Mouse (Mus musculus): Measurements from ENCODE around the gene Hacd3. TPM values are rescaled to one million over a fixed set of nuclear protein-coding genes. Genes with fewer than 3 reads are reported as not detected.
A peak's percentile ranks its signal among the peaks of the same experiment; 100 is the strongest.
"Not testable (repeated sequence)": the region's sequence is repeated elsewhere in the genome, so short reads cannot be mapped to it uniquely, and the experiment has no call there.

Gene Hacd3
- total RNA-seq, 4 experiments from 2014 or later = 14.6 to 19.0 (median 17.0) TPM

GRCm38 (mm10) chr9:65016978-65017827 lies 4.3 kb downstream of the Hacd3 start:
- DNase-seq (ENCODE audit: low spot score) = no peak

GRCm38 (mm10) chr9:65016241-65016977 lies 5.1 kb downstream of the Hacd3 start:
- no peak for DNase-seq (ENCODE audit: low spot score)

GRCm38 (mm10) chr9:65015461-65016222 lies 5.9 kb downstream of the Hacd3 start:
- no peak for DNase-seq (ENCODE audit: low spot score)

GRCm38 (mm10) chr9:65011304-65011703 lies 10.2 kb downstream of the Hacd3 start:
- DNase-seq (ENCODE audit: low spot score) = no peak

GRCm38 (mm10) chr9:65010632-65011031 lies 10.9 kb downstream of the Hacd3 start:
- no peak for DNase-seq (ENCODE audit: low spot score)

GRCm38 (mm10) chr9:65005737-65006136 lies 15.8 kb downstream of the Hacd3 start:
- no peak for DNase-seq (ENCODE audit: low spot score)

- no peak for DNase-seq (ENCODE audit: low spot score)
Observed at GRCm38 (mm10) chr9:65001481-65001880, 20.0 kb downstream of the Hacd3 start.

- DNase-seq (ENCODE audit: low spot score) = not testable (repeated sequence)
Observed at GRCm38 (mm10) chr9:64995464-64995863, 26.0 kb downstream of the Hacd3 start.

GRCm38 (mm10) chr9:64990291-64990690 lies 31.2 kb downstream of the Hacd3 start:
- no peak for DNase-seq (ENCODE audit: low spot score)

- DNase-seq (ENCODE audit: low spot score) = no peak
Observed at GRCm38 (mm10) chr9:64988443-64988842, 33.0 kb downstream of the Hacd3 start.

- DNase-seq (ENCODE audit: low spot score) = no peak
Observed at GRCm38 (mm10) chr9:64987651-64988050, 33.8 kb downstream of the Hacd3 start.

- no peak for DNase-seq (ENCODE audit: low spot score)
Observed at GRCm38 (mm10) chr9:64985807-64986206, 35.7 kb downstream of the Hacd3 start.

GRCm38 (mm10) chr9:64985037-64985794 lies 36.3 kb downstream of the Hacd3 start:
- DNase-seq (ENCODE audit: low spot score) = no peak

GRCm38 (mm10) chr9:64981904-64982303 lies 39.6 kb downstream of the Hacd3 start:
- DNase-seq (ENCODE audit: low spot score) = no peak

- DNase-seq (ENCODE audit: low spot score) = no peak
Observed at GRCm38 (mm10) chr9:64980548-64980947, 40.9 kb downstream of the Hacd3 start.

- DNase-seq (ENCODE audit: low spot score) = no peak
Observed at GRCm38 (mm10) chr9:64960978-64961320, 60.5 kb downstream of the Hacd3 start.

- DNase-seq (ENCODE audit: low spot score) = peak; percentile 97
Observed at GRCm38 (mm10) chr9:64960117-64960977, 61.1 kb downstream of the Hacd3 start, which contains the start of gene Ints14. Gene Ints14, plus strand, starts transcription at chr9:64960905.

- DNase-seq (ENCODE audit: low spot score) = no peak
Observed at GRCm38 (mm10) chr9:64957276-64957675, 64.2 kb downstream of the Hacd3 start.

GRCm38 (mm10) chr9:64956337-64956736 lies 65.2 kb downstream of the Hacd3 start:
- no peak for DNase-seq (ENCODE audit: low spot score)

- DNase-seq (ENCODE audit: low spot score) = no peak
Observed at GRCm38 (mm10) chr9:64953190-64953589, 68.3 kb downstream of the Hacd3 start.
